Mouse (Mus musculus): Measurements from ENCODE around the gene Gm14496. TPM values are rescaled to one million over a fixed set of nuclear protein-coding genes. Genes with fewer than 3 reads are reported as not detected.
"Not testable (repeated sequence)": the region's sequence is repeated elsewhere in the genome, so short reads cannot be mapped to it uniquely, and the experiment has no call there.

The Gm14496 gene
- polyA plus RNA-seq (2015; fragmentation: Nextera tagmentation; extraction: Ambion mirVana), result not detected in 2 replicates

GRCm38 (mm10) chr2:181990829-181991228 lies at the start of gene Gm14496:
TSS of gene Gm14496 (plus strand) at chr2:181991129.
- no peaks in the 10 kb centered on the region for H3K27me3 ChIP-seq (replicated peaks; ENCODE audit: control insufficient read depth, insufficient read depth, low read length)
- H3K27ac ChIP-seq (ENCODE audit: low read depth, low read length), result no peak within 1 kb of the TSS
- TF ChIP-seq CTCF (IDR thresholded peaks at IDR 0.05; ENCODE audit: low read depth), result no peak
- H3K9ac ChIP-seq (ENCODE audit: low read depth, low read length), result no peak within 1 kb of the TSS
- no peaks in the 10 kb centered on the region for H3K36me3 ChIP-seq (ENCODE audit: control insufficient read depth, insufficient read depth)
- WGBS, result 68% methylated on average over 3 of the region's 3 CpGs
- ATAC-seq, result no peak
- no peaks in the 10 kb centered on the region for H3K9me3 ChIP-seq (ENCODE audit: control insufficient read depth)
- no peak within 1 kb of the TSS for H3K4me3 ChIP-seq (ENCODE audit: low read depth, low read length)
- no peak within 1 kb of the TSS for H3K4me2 ChIP-seq (replicated peaks; ENCODE audit: low read depth)
- no peaks in the 10 kb centered on the region for H3K4me1 ChIP-seq (replicated peaks; ENCODE audit: control insufficient read depth, insufficient read depth, low read length)

GRCm38 (mm10) chr2:181952747-181953680 lies 37.9 kb upstream of the Gm14496 start:
- 30% methylated on average over 21 of the region's 21 CpGs for WGBS
- H3K4me3 ChIP-seq (ENCODE audit: low read depth, low read length), result not testable (repeated sequence)

GRCm38 (mm10) chr2:181968395-181968794 lies 22.5 kb upstream of the Gm14496 start:
- H3K4me2 ChIP-seq (replicated peaks; ENCODE audit: low read depth), result no peak overlapping the region
- no peaks in the 10 kb centered on the region for H3K27me3 ChIP-seq (replicated peaks; ENCODE audit: control insufficient read depth, insufficient read depth, low read length)
- H3K4me1 ChIP-seq (replicated peaks; ENCODE audit: control insufficient read depth, insufficient read depth, low read length), result no peaks in the 10 kb centered on the region
- ATAC-seq, result no peak
- H3K4me3 ChIP-seq (ENCODE audit: low read depth, low read length), result no peak overlapping the region
- WGBS, result 37% methylated on average over 7 of the region's 7 CpGs
- no peak overlapping the region for H3K9ac ChIP-seq (ENCODE audit: low read depth, low read length)
- H3K9me3 ChIP-seq (ENCODE audit: control insufficient read depth), result no peaks in the 10 kb centered on the region
- no peak overlapping the region for H3K27ac ChIP-seq (ENCODE audit: low read depth, low read length)
- TF ChIP-seq CTCF (IDR thresholded peaks at IDR 0.05; ENCODE audit: low read depth), result no peak
- no peaks in the 10 kb centered on the region for H3K36me3 ChIP-seq (ENCODE audit: control insufficient read depth, insufficient read depth)

More at GRCm38 (mm10) chr2:181952747-181953680, 37.9 kb upstream of the Gm14496 start:
- not testable (repeated sequence) for H3K27me3 ChIP-seq (replicated peaks; ENCODE audit: control insufficient read depth, insufficient read depth, low read length); ATAC-seq; H3K27ac ChIP-seq (ENCODE audit: low read depth, low read length); H3K4me1 ChIP-seq (replicated peaks; ENCODE audit: control insufficient read depth, insufficient read depth, low read length); H3K36me3 ChIP-seq (ENCODE audit: control insufficient read depth, insufficient read depth); H3K9ac ChIP-seq (ENCODE audit: low read depth, low read length); H3K9me3 ChIP-seq (ENCODE audit: control insufficient read depth)
- peak overlapping the region; percentile 38 for H3K4me2 ChIP-seq (replicated peaks; ENCODE audit: low read depth)

- Histone ChIP-seq H3K36me3 (ENCODE audit: control insufficient read depth, insufficient read depth) (no peaks in the 10 kb centered on the region), H3K27ac (ENCODE audit: low read depth, low read length) (no peak overlapping the region), H3K9ac (ENCODE audit: low read depth, low read length) (no peak overlapping the region), H3K4me2 (replicated peaks; ENCODE audit: low read depth) (no peak overlapping the region), H3K4me1 (replicated peaks; ENCODE audit: control insufficient read depth, insufficient read depth, low read length) (no peaks in the 10 kb centered on the region), H3K4me3 (ENCODE audit: low read depth, low read length) (no peak overlapping the region), H3K9me3 (ENCODE audit: control insufficient read depth) (no peaks in the 10 kb centered on the region), H3K27me3 (replicated peaks; ENCODE audit: control insufficient read depth, insufficient read depth, low read length) (no peaks in the 10 kb centered on the region)
- TF ChIP-seq CTCF (IDR thresholded peaks at IDR 0.05; ENCODE audit: low read depth), result no peak
- no peak for ATAC-seq
- 97% methylated on average over 2 of the region's 2 CpGs for WGBS
These were observed 21.7 kb upstream of the Gm14496 start for GRCm38 (mm10) chr2:181969187-181969586.

GRCm38 (mm10) chr2:181981969-181982368 lies 9.0 kb upstream of the Gm14496 start:
- not testable (repeated sequence) for ATAC-seq; H3K27me3 ChIP-seq (replicated peaks; ENCODE audit: control insufficient read depth, insufficient read depth, low read length); H3K4me1 ChIP-seq (replicated peaks; ENCODE audit: control insufficient read depth, insufficient read depth, low read length); H3K4me2 ChIP-seq (replicated peaks; ENCODE audit: low read depth); H3K27ac ChIP-seq (ENCODE audit: low read depth, low read length); H3K36me3 ChIP-seq (ENCODE audit: control insufficient read depth, insufficient read depth); H3K4me3 ChIP-seq (ENCODE audit: low read depth, low read length); H3K9ac ChIP-seq (ENCODE audit: low read depth, low read length); H3K9me3 ChIP-seq (ENCODE audit: control insufficient read depth)
- WGBS, result 57% methylated on average over 7 of the region's 7 CpGs

Other genes starting within 250 kb of the Gm14496 start
- 0.46 and 1.0 TPM in 2 replicates for gene Myt1, start 227.8 kb upstream of the Gm14496 start, polyA plus RNA-seq (2015; fragmentation: Nextera tagmentation; extraction: Ambion mirVana)
- gene Pcmtd2, start 153.3 kb upstream of the Gm14496 start, polyA plus RNA-seq (2015; fragmentation: Nextera tagmentation; extraction: Ambion mirVana), result 19.0 and 22.8 TPM in 2 replicates
- 38.2 and 45.5 TPM in 2 replicates for gene Polr3k, start 126.8 kb upstream of the Gm14496 start, polyA plus RNA-seq (2015; fragmentation: Nextera tagmentation; extraction: Ambion mirVana)

All from intestine, postnatal 0 days (tissue).